Mouse (Mus musculus) forebrain, embryonic 11.5 days (tissue): ENCODE results near the gene Fem1b. TPM values are rescaled to one million over a fixed set of nuclear protein-coding genes. Genes with fewer than 3 reads are reported as not detected.
A peak's percentile ranks its signal among the peaks of the same experiment; 100 is the strongest.

Source experiments
- ATAC-seq: fragments of 200-750 bp; cut with Nextera tagmentation; replicated peaks from 2 replicates; pipeline ENCODE4 v1.8.0; 2017; ENCODE audit warnings: moderate TSS enrichment; ENCODE audit not compliant: low FRiP score
- DNase-seq: peaks from one replicate; pipeline ENCODE4 v3.0.0-alpha.2; 2017; ENCODE audit warnings: low spot score
- H3K27ac ChIP-seq: fragments of 300-500 bp; sonication (generic); 2 replicates; pipeline ENCODE4 v1.5.1; 2014; ENCODE audit warnings: low read depth, low read length
- H3K27me3 ChIP-seq: fragments of 300-500 bp; sonication (generic); 2 replicates; pipeline ENCODE4 v1.6.1; 2014; ENCODE audit warnings: mild to moderate bottlenecking, low read length, mixed read lengths; ENCODE audit not compliant: control insufficient read depth, insufficient read depth
- H3K36me3 ChIP-seq: fragments of 300-500 bp; sonication (generic); 2 replicates; pipeline ENCODE4 v1.6.1; 2014; ENCODE audit warnings: mild to moderate bottlenecking, low read length, moderate library complexity, mixed read lengths; ENCODE audit not compliant: control insufficient read depth, insufficient read depth
- H3K4me1 ChIP-seq: fragments of 300-500 bp; sonication (generic); replicated peaks from 2 replicates; pipeline ENCODE4 v1.6.1; 2014; ENCODE audit warnings: low read length, mixed read lengths; ENCODE audit not compliant: control insufficient read depth, insufficient read depth
- H3K4me2 ChIP-seq: fragments of 300-500 bp; sonication (generic); 2 replicates; pipeline ENCODE4 v1.6.1; 2014; ENCODE audit warnings: low read depth, mild to moderate bottlenecking, low read length, moderate library complexity, mixed read lengths; ENCODE audit not compliant: severe bottlenecking
- H3K4me3 ChIP-seq: fragments of 300-500 bp; sonication (generic); 2 replicates; pipeline ENCODE4 v1.5.1; 2014; ENCODE audit warnings: low read depth, low read length
- H3K9ac ChIP-seq: fragments of 300-500 bp; sonication (generic); 2 replicates; pipeline ENCODE4 v1.6.1; 2014; ENCODE audit warnings: low read length
- H3K9me3 ChIP-seq: fragments of 300-500 bp; sonication (generic); 2 replicates; pipeline ENCODE4 v1.6.1; 2016; ENCODE audit warnings: low read length, mixed read lengths; ENCODE audit not compliant: control insufficient read depth
- WGBS: fragments of 180-500 bp; shearing (Covaris S2); extraction: QIAGEN DNeasy Blood & Tissue Kit; methylation state at CpG from one replicate; pipeline ENCODE4 v1.1.7; 2014; 5-methylcytosine and 5-hydroxymethylcytosine counted together
- polyA plus RNA-seq: library from polyadenylated mRNA; unstranded; fragments of >200 nt; fragmentation: Nextera tagmentation; extraction: Ambion mirVana; gene quantifications from 2 replicates; pipeline ENCODE4 v1.2.1, GENCODE M21; 2014

The Fem1b gene
- polyA plus RNA-seq, 1 experiment from 2014 or later = 58.3 TPM

GRCm38 (mm10) chr9:62778721-62779120 is 33.0 kb downstream of the Fem1b start:
- Histone ChIP-seq H3K27me3 (no peaks in the 10 kb centered on the region), H3K27ac (no peak overlapping the region), H3K9ac (no peak overlapping the region), H3K36me3 (no peaks in the 10 kb centered on the region), H3K4me1 (no peaks in the 10 kb centered on the region; the same call in 1 of the 2 replicates), H3K4me2 (no peak overlapping the region), H3K4me3 (no peak overlapping the region), H3K9me3 (no peaks in the 10 kb centered on the region)
- no peak for ATAC-seq
- WGBS = 90% methylated on average over 9 of the region's 9 CpGs
- DNase-seq = no peak

GRCm38 (mm10) chr9:62777461-62777860 is 34.3 kb downstream of the Fem1b start:
- WGBS = 5% methylated on average over 5 of the region's 5 CpGs
- Histone ChIP-seq H3K27me3 (no peaks in the 10 kb centered on the region), H3K4me1 (no peaks in the 10 kb centered on the region; the same call in 1 of the 2 replicates), H3K27ac (no peak overlapping the region), H3K4me2 (no peak overlapping the region), H3K9ac (no peak overlapping the region), H3K4me3 (no peak overlapping the region), H3K36me3 (no peaks in the 10 kb centered on the region), H3K9me3 (no peaks in the 10 kb centered on the region)
- ATAC-seq (0 out of 2 replicates have a peak, but pooled peaks have one; percentile 27), DNase-seq (peak; percentile 82)

- WGBS = 69% methylated on average over 4 of the region's 4 CpGs
These were observed 36.3 kb downstream of the Fem1b start for GRCm38 (mm10) chr9:62775464-62775863.

GRCm38 (mm10) chr9:62772746-62773145 is 39.0 kb downstream of the Fem1b start:
- Histone ChIP-seq H3K4me2 (no peak overlapping the region), H3K27ac (no peak overlapping the region), H3K27me3 (no peaks in the 10 kb centered on the region), H3K9ac (no peak overlapping the region), H3K4me1 (no peaks in the 10 kb centered on the region; the same call in 1 of the 2 replicates), H3K9me3 (no peaks in the 10 kb centered on the region), H3K4me3 (no peak overlapping the region), H3K36me3 (no peaks in the 10 kb centered on the region)
- 84% methylated on average over 8 of the region's 8 CpGs for WGBS
- DNase-seq (no peak), ATAC-seq (no peak)

More at GRCm38 (mm10) chr9:62775464-62775863, 36.3 kb downstream of the Fem1b start:
- Histone ChIP-seq H3K36me3 (no peaks in the 10 kb centered on the region), H3K27me3 (no peaks in the 10 kb centered on the region), H3K4me2 (no peak overlapping the region), H3K9ac (no peak overlapping the region), H3K27ac (no peak overlapping the region), H3K4me3 (no peak overlapping the region), H3K9me3 (no peaks in the 10 kb centered on the region), H3K4me1 (no peaks in the 10 kb centered on the region; the same call in 1 of the 2 replicates)
- ATAC-seq = no peak
- DNase-seq = no peak

GRCm38 (mm10) chr9:62768361-62768760 is 43.4 kb downstream of the Fem1b start:
- H3K4me3 ChIP-seq = no peak overlapping the region
- H3K4me1 ChIP-seq = peaks cover 1% of the 10 kb centered on the region; the same call in 1 of the 2 replicates
- H3K4me2 ChIP-seq = no peak overlapping the region
- DNase-seq (no peak), ATAC-seq (no peak)
- no peaks in the 10 kb centered on the region for H3K27me3 ChIP-seq
- no peak overlapping the region for H3K27ac ChIP-seq
- 90% methylated on average over 5 of the region's 5 CpGs for WGBS
- no peaks in the 10 kb centered on the region for H3K9me3 ChIP-seq
- no peak overlapping the region for H3K9ac ChIP-seq
- H3K36me3 ChIP-seq = no peaks in the 10 kb centered on the region

DNA sequence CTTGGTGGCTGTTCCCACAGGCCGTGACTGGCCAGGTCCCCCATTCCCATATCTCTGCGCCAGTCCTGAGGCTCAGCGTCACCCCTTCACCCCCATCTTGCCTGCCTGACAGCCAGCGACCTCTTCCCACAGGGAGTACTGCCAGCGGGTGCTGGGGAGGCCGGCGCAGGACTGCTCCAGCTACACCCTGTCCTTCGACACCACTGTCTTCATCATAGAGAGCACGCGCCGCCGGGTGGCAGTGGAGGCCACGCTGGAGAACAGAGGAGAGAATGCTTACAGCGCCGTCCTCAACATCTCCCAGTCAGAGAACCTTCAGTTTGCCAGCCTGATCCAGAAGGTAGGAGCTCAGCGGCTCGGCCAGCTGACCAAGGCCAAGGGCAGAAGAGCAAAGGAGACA is 44.3 kb downstream of the Fem1b start:
- Histone ChIP-seq H3K36me3 (no peaks in the 10 kb centered on the region), H3K27ac (no peak overlapping the region), H3K9ac (no peak overlapping the region), H3K4me1 (peaks cover 2% of the 10 kb centered on the region; the same call in 1 of the 2 replicates), H3K27me3 (no peaks in the 10 kb centered on the region), H3K9me3 (no peaks in the 10 kb centered on the region), H3K4me2 (no peak overlapping the region), H3K4me3 (no peak overlapping the region)
- ATAC-seq (no peak), DNase-seq (no peak)
- WGBS = 65% methylated on average over 17 of the region's 17 CpGs

DNA sequence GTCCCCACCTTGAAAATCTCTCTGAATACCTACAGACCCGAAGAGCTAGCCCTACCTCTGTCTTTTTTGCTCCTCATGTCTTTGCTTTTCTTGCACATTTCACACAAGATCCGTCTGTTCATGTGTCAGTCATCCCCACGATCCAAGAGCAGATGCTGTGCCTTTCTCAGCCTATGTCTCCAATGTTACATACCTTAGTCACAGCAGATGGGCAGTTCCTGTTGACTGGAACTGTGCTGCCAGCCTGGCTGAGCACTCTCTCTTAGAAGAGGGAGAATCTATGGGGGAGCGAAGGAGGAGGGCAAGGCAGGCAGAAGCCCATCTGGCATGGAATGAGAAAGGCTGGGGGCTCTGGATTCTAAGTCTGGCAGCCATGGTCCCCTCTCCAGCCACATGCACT is 46.4 kb downstream of the Fem1b start:
- H3K27me3 ChIP-seq = no peaks in the 10 kb centered on the region
- H3K4me2 ChIP-seq = no peak overlapping the region
- no peak for DNase-seq

GRCm38 (mm10) chr9:62763478-62763877 is 48.3 kb downstream of the Fem1b start:
- no peak overlapping the region for H3K4me3 ChIP-seq
- H3K4me1 ChIP-seq = peaks cover 2% of the 10 kb centered on the region; the same call in 1 of the 2 replicates
- H3K27me3 ChIP-seq = no peaks in the 10 kb centered on the region
- WGBS = 7% methylated on average over 13 of the region's 13 CpGs
- ATAC-seq = no peak
- DNase-seq = no peak
- 0 out of 2 replicates have a peak overlapping the region, but pooled peaks have one; percentile 15 for H3K4me2 ChIP-seq
- no peak overlapping the region for H3K27ac ChIP-seq
- H3K36me3 ChIP-seq = no peaks in the 10 kb centered on the region
- H3K9ac ChIP-seq = no peak overlapping the region
- H3K9me3 ChIP-seq = no peaks in the 10 kb centered on the region

More for the DNA sequence above, 46.4 kb downstream of the Fem1b start:
- Histone ChIP-seq H3K9me3 (no peaks in the 10 kb centered on the region), H3K4me1 (peaks cover 2% of the 10 kb centered on the region; the same call in 1 of the 2 replicates), H3K9ac (no peak overlapping the region), H3K4me3 (no peak overlapping the region), H3K27ac (no peak overlapping the region), H3K36me3 (no peaks in the 10 kb centered on the region)
- WGBS = 84% methylated on average over 4 of the region's 4 CpGs
- no peak for ATAC-seq

GRCm38 (mm10) chr9:62759601-62760000 is 52.1 kb downstream of the Fem1b start:
- H3K27me3 ChIP-seq = no peaks in the 10 kb centered on the region
- no peaks in the 10 kb centered on the region for H3K9me3 ChIP-seq
- H3K27ac ChIP-seq = no peak overlapping the region
- no peak overlapping the region for H3K4me2 ChIP-seq
- no peaks in the 10 kb centered on the region for H3K36me3 ChIP-seq
- peaks cover 2% of the 10 kb centered on the region; the same call in 1 of the 2 replicates for H3K4me1 ChIP-seq
- no peak overlapping the region for H3K9ac ChIP-seq
- ATAC-seq = no peak
- no peak overlapping the region for H3K4me3 ChIP-seq
- WGBS = 71% methylated on average over 3 of the region's 3 CpGs
- no peak for DNase-seq
